Mouse (Mus musculus) ES-E14 (cell line): ENCODE data around the gene Stc2. TPM values are rescaled to one million over a fixed set of nuclear protein-coding genes. Genes with fewer than 3 reads are reported as not detected.

Source experiments
- DNase-seq: peaks from one replicate; pipeline ENCODE4 v3.0.0-alpha.2; 2013; ENCODE audit warnings: low read depth, low spot score
- H3K27ac ChIP-seq: 2 replicates; pipeline ENCODE4 v1.5.1; 2012; ENCODE audit warnings: low read depth, mild to moderate bottlenecking, low read length, moderate library complexity, mixed read lengths; ENCODE audit not compliant: poor library complexity, insufficient read depth, severe bottlenecking
- H3K36me3 ChIP-seq: 2 replicates; pipeline ENCODE4 v1.6.1; 2012; ENCODE audit warnings: mild to moderate bottlenecking, low read length, moderate library complexity, mixed read lengths; ENCODE audit not compliant: control insufficient read depth, poor library complexity, insufficient read depth, severe bottlenecking
- H3K4me1 ChIP-seq, 2 experiments: fragments of 150-350 bp in 1 of 2; sonication (generic) in 1 of 2; 2 replicates each; pipeline ENCODE4 v1.6.1; 2012; ENCODE audit warnings: low read length in 2 of 2, mild to moderate bottlenecking in 1 of 2, mixed read lengths in 1 of 2; ENCODE audit not compliant: control insufficient read depth in 2 of 2, insufficient read depth in 2 of 2, poor library complexity in 1 of 2
- H3K4me3 ChIP-seq, 2 experiments: fragments of 150-350 bp in 1 of 2; sonication (generic) in 1 of 2; 2 replicates each; pipeline ENCODE4 v1.5.1; 2012; ENCODE audit warnings: low read length in 2 of 2, low read depth in 1 of 2, mild to moderate bottlenecking in 1 of 2, mixed read lengths in 1 of 2; ENCODE audit not compliant: insufficient read depth in 1 of 2, poor library complexity in 1 of 2, severe bottlenecking in 1 of 2
- H3K9ac ChIP-seq: 2 replicates; pipeline ENCODE4 v1.6.1; 2012; ENCODE audit warnings: low read depth, mild to moderate bottlenecking, low read length, mixed read lengths; ENCODE audit not compliant: poor library complexity, insufficient read depth, severe bottlenecking
- H3K9me3 ChIP-seq: fragments of 150-350 bp; sonication (generic); 2 replicates; pipeline ENCODE4 v1.6.1; 2012; ENCODE audit warnings: low read depth, mild to moderate bottlenecking, low read length; ENCODE audit not compliant: control insufficient read depth, insufficient read depth
- CHD2 ChIP-seq: IDR thresholded peaks from 2 replicates; pipeline ENCODE4 v1.6.1; 2014; ENCODE audit warnings: mild to moderate bottlenecking, low read depth, low read length, inconsistent platforms
- ZNF384 ChIP-seq: IDR thresholded peaks from 2 replicates; pipeline ENCODE4 v1.6.1; 2012; ENCODE audit warnings: low read depth, low read length, inconsistent platforms
- in situ Hi-C, 2 experiments: fragments of 600-800 bp; cut with MboI; formaldehyde crosslinking; loops; one replicate each; pipeline ENCODE4 v1.15.1; 2025; ENCODE audit warnings: low sequenced_read_pairs in 2 of 2, inconsistent platforms in 1 of 2; ENCODE audit not compliant: unreplicated experiment in 2 of 2
- total RNA-seq: library from RNA; depleted of rRNA; stranded (reverse); fragments of 300-350 nt; gene quantifications from 2 replicates; pipeline ENCODE4 v1.2.3, GENCODE M21; 2012; rRNA removed

The Stc2 gene
- total RNA-seq, 1 experiment: 13.6 TPM

- TF ChIP-seq ZNF384 (no peak), CHD2 (no peak)
- H3K27ac ChIP-seq: no peak overlapping the region
- H3K4me1 ChIP-seq: no peaks in the 10 kb centered on the region
- in situ Hi-C loops: loop anchor here in 1 of 2 experiments (25.0 kb wide), 1 partner anchor 692 kb away; no protein-coding TSS in a partner anchor
- H3K4me3 ChIP-seq: no peak overlapping the region
- H3K36me3 ChIP-seq: no peaks in the 10 kb centered on the region
- H3K9me3 ChIP-seq: no peaks in the 10 kb centered on the region
- no peak for DNase-seq
- H3K9ac ChIP-seq: no peak overlapping the region
Measured at GRCm38 (mm10) chr11:31354514-31354913, 15.4 kb downstream of the Stc2 start.

Other genes with a start within 250 kb of the Stc2 start
- not detected in 2 replicates for gene Gm17332, start 187.6 kb downstream of the Stc2 start, total RNA-seq